Mouse (Mus musculus) spleen, adult 2 months (tissue): ENCODE measurements around the gene Chd4.

Source experiments
- CTCF ChIP-seq: fragments of 200-500 bp; IDR thresholded peaks from 2 replicates; pipeline ENCODE4 v1.5.1; 2011; ENCODE audit warnings: mild to moderate bottlenecking, inconsistent platforms; ENCODE audit not compliant: insufficient read depth, insufficient read length, insufficient replicate concordance; ENCODE audit errors: extremely low read depth
- POLR2A ChIP-seq: fragments of 200-500 bp; IDR thresholded peaks from 2 replicates; pipeline ENCODE4 v1.6.1; 2011; ENCODE audit warnings: low read depth, low read length, inconsistent platforms

DNA sequence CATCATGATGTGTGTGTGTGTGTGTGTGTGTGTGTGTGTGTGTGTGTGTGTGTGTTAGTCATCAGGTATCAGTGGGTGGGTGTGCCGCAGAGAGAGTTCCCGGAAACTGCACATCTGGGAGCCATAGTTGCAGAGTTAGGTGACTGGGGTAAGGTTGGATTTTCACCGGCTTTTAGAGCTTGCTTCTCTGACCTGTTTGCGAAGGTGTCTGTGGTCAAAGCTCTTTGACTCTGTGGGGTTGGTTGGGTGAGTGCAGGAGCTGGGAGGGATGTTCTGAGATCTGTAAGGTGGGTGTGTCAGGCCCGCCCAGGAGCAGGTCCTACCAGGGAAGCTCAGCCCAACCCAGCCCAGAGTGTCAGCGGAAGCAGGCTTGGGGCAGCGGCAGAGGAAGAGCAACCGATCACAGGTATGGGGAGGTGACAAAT is 28.2 kb upstream of the Chd4 start, which contains the start of gene Lpar5:
- TF ChIP-seq CTCF (no peak), POLR2A (no peak)
